Mouse (Mus musculus) adrenal gland, postnatal 25 days (tissue): Measurements from ENCODE around the gene Hmgcs2. TPM values are rescaled to one million over a fixed set of nuclear protein-coding genes. Genes with fewer than 3 reads are reported as not detected.

Source experiments
- DNase-seq: peaks from one replicate; pipeline ENCODE4 v3.0.0; 2021; ENCODE audit warnings: mixed read lengths
- total RNA-seq: library from RNA; stranded (reverse); gene quantifications from 2 replicates; pipeline ENCODE4 v1.2.3, GENCODE M21; 2021

Gene Hmgcs2
- total RNA-seq, 1 experiment from 2014 or later: 6.0 TPM

GRCm38 (mm10) chr3:98338584-98339041 is 58.4 kb downstream of the Hmgcs2 start:
- peak; percentile 53 for DNase-seq

- peak; percentile 59 for DNase-seq
Observed at GRCm38 (mm10) chr3:98339097-98339705, 59.0 kb downstream of the Hmgcs2 start.

- DNase-seq: peak; percentile 60
Observed at GRCm38 (mm10) chr3:98339706-98340109, 59.5 kb downstream of the Hmgcs2 start, which contains the start of gene Phgdh. Phgdh (minus strand) TSS chr3:98339990.

- DNase-seq: no peak
Observed at GRCm38 (mm10) chr3:98340818-98341594, 60.8 kb downstream of the Hmgcs2 start.

- DNase-seq: no peak
Observed at GRCm38 (mm10) chr3:98343235-98343634, 63.0 kb downstream of the Hmgcs2 start.

GRCm38 (mm10) chr3:98348106-98348505 is 67.9 kb downstream of the Hmgcs2 start:
- no peak for DNase-seq

GRCm38 (mm10) chr3:98348705-98349104 is 68.5 kb downstream of the Hmgcs2 start:
- no peak for DNase-seq

- peak; percentile 44 for DNase-seq
Observed at GRCm38 (mm10) chr3:98353892-98354291, 73.7 kb downstream of the Hmgcs2 start.

GRCm38 (mm10) chr3:98355344-98356025 is 75.2 kb downstream of the Hmgcs2 start:
- no peak for DNase-seq

GRCm38 (mm10) chr3:98356026-98356365 is 75.8 kb downstream of the Hmgcs2 start:
- no peak for DNase-seq

GRCm38 (mm10) chr3:98356632-98357370 is 76.6 kb downstream of the Hmgcs2 start:
- DNase-seq: no peak

Other genes starting within 250 kb of the Hmgcs2 start
- gene Adam30, start 119.8 kb upstream of the Hmgcs2 start, total RNA-seq: not detected in 2 replicates
- gene Reg4, start 58.3 kb upstream of the Hmgcs2 start, total RNA-seq: not detected in 2 replicates
- 15.4 and 17.6 TPM in 2 replicates for gene Phgdh, start 59.6 kb downstream of the Hmgcs2 start, total RNA-seq
- gene Zfp697, start 102.0 kb downstream of the Hmgcs2 start, total RNA-seq: 6.1 and 6.2 TPM in 2 replicates
- not detected in 2 replicates for gene Gm4450, start 176.7 kb downstream of the Hmgcs2 start, total RNA-seq
- gene Hsd3b4, start 230.1 kb downstream of the Hmgcs2 start, total RNA-seq: not detected in 2 replicates